Comparison of ENCODE assay signal across 8 mouse cellular contexts in the genomic region with DNA sequence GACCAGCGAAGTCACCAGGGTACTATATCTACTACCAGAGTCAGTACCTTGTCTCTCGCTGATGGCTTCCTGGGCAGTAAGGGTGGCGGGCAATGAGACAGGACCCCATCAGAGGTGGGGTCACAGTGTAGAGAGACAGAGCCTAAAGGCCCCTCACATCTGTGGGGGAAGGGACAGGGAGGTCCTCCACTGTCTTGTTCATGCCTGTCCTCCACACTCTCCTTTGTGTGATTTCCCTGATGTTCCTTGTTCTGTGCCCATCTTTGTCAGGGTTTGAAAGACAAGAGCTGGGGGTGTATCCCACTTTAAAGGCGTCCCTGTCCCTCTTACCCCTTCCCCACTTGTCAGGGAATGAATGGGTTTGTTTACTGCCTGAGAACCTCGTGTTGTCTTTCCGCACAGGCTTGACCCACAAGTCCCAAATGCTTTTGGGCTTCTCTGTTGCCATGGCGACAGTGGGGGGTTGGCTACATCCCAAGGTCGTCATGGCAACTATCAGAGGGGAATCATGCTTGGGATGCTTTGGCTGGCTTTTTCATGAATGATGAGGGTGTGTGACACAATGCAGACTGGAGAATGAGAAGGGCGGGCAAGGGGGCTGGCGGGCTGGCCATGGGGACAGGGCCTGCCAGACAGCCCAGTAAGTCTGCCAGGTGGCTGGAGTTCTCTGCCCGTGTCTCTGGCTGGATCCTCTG. TPM values are rescaled to one million over a fixed set of nuclear protein-coding genes. Genes with fewer than 3 reads are reported as not detected.
DNase-seq lines count a peak whose midpoint lies in the region; ATAC-seq and TF ChIP-seq lines count a peak whose summit lies in the region.

No protein-coding gene starts in this region.

- H3K4me2 ChIP-seq in hindbrain, embryonic 14.5 days (replicated peaks), result peak overlapping the region; percentile 72

- H3K4me1 ChIP-seq in hindbrain, embryonic 14.5 days (replicated peaks; ENCODE audit: control insufficient read depth, insufficient read depth, low read length), result peaks cover 32% of the 10 kb centered on the region

- peak; percentile 85 for DNase-seq in Patski (ENCODE audit: low read depth, low spot score)
- DNase-seq in cerebellum, postnatal 25 days, result peak; percentile 78 to 89
- peak; percentile 74 to 79 for DNase-seq in frontal cortex, postnatal 36 days (ENCODE audit: low spot score in 2 of 2)
- peak; percentile 95 for DNase-seq in hindbrain, embryonic 14.5 days (ENCODE audit: low spot score)
- peak; percentile 79 to 81 for DNase-seq in layer of hippocampus, postnatal 36 days
- DNase-seq in lung, postnatal 14 days, result peak; percentile 91
- DNase-seq in right cerebral cortex, adult 2 months (ENCODE audit: low spot score in 2 of 2), result peak; percentile 82 to 83

- H3K4me3 ChIP-seq in hindbrain, embryonic 14.5 days (replicated peaks; ENCODE audit: low read length), result peak overlapping the region; percentile 30

- POLR2A ChIA-PET in Patski (lab: Charles Lee), result interaction anchor here (0.7 kb wide), 1 partner anchor 752 kb away, joined by 4 read pairs; no protein-coding TSS in a partner anchor

- WGBS in hindbrain, embryonic 14.5 days, result 13% methylated on average over 11 of the region's 11 CpGs

- no peaks in the 10 kb centered on the region for H3K9me3 ChIP-seq in hindbrain, embryonic 14.5 days (ENCODE audit: control insufficient read depth, low read length)

- H3K27ac ChIP-seq in hindbrain, embryonic 14.5 days, result peak overlapping the region; percentile 94

- in situ Hi-C loops in Patski (cut with MboI; ENCODE audit: low pct_unique_long_range_greater_than_20kb), result no loop called here

- no peaks in the 10 kb centered on the region for H3K27me3 ChIP-seq in Patski
- H3K27me3 ChIP-seq in hindbrain, embryonic 14.5 days (ENCODE audit: control insufficient read depth, insufficient read depth, low read length), result no peaks in the 10 kb centered on the region; the same call in 1 of the 2 replicates

- H3K36me3 ChIP-seq in hindbrain, embryonic 14.5 days (replicated peaks; ENCODE audit: control insufficient read depth, insufficient read depth), result peaks cover 30% of the 10 kb centered on the region

- TF ChIP-seq CTCF in Patski (IDR thresholded peaks at IDR 0.05), result no peak

- peak; percentile 6 for ATAC-seq in Patski
- ATAC-seq in hindbrain, embryonic 14.5 days (ENCODE audit: low FRiP score), result peak; percentile 89
- no peak for ATAC-seq in granulocyte monocyte progenitor cell, adult 5-6 weeks (replicated peaks; ENCODE audit: poor library complexity, severe bottlenecking)

- H3K9ac ChIP-seq in hindbrain, embryonic 14.5 days, result peak overlapping the region; percentile 60

- CTCF ChIA-PET in Patski (lab: Charles Lee), result interaction anchor here (1.2 to 1.6 kb wide), 2 partner anchors 8 to 22 kb away, joined by 3 to 4 read pairs; a partner anchor contains a TSS

RNA-seq across cellular contexts. Expression of a gene that starts 6.3 kb away (rescaled TPM):
- 35.4 TPM for polyA plus RNA-seq in Patski (2021)
- 7.1 and 7.8 TPM in 2 replicates for polyA plus RNA-seq in hindbrain, embryonic 14.5 days (2014; fragmentation: Nextera tagmentation; extraction: Ambion mirVana)
- 1 to 10 TPM; 7.3 to 8.2 TPM for total RNA-seq in layer of hippocampus, postnatal 36 days (2021)
- 12.1 and 18.5 TPM in 2 replicates for total RNA-seq in granulocyte monocyte progenitor cell, adult 5-6 weeks (2014; fragmentation: Nextera tagmentation)
- total RNA-seq in granulocyte monocyte progenitor cell, adult 5-6 weeks (2017), result 18.5 and 23.0 TPM in 2 replicates

RNA-seq across cellular contexts. Expression of a gene that starts 22.1 kb away (rescaled TPM):
- not detected for polyA plus RNA-seq in Patski (2021)
- polyA plus RNA-seq in hindbrain, embryonic 14.5 days (2014; fragmentation: Nextera tagmentation; extraction: Ambion mirVana), result 0.08 TPM in 1 of 2 replicates, not detected in the other
- 1 to 10 TPM in 1 of 2 experiments, under 1 TPM in 1; 0.18 to 1.0 TPM for total RNA-seq in layer of hippocampus, postnatal 36 days (2021)
- not detected in 2 replicates for total RNA-seq in granulocyte monocyte progenitor cell, adult 5-6 weeks (2014; fragmentation: Nextera tagmentation)
- total RNA-seq in granulocyte monocyte progenitor cell, adult 5-6 weeks (2017), result 0.04 TPM in 1 of 2 replicates, not detected in the other

RNA-seq across cellular contexts. Expression of a gene that starts 22.1 kb away (rescaled TPM):
- 63.5 TPM for polyA plus RNA-seq in Patski (2021)
- 37.2 and 37.6 TPM in 2 replicates for polyA plus RNA-seq in hindbrain, embryonic 14.5 days (2014; fragmentation: Nextera tagmentation; extraction: Ambion mirVana)
- total RNA-seq in layer of hippocampus, postnatal 36 days (2021), result 10 to 100 TPM; 86.4 to 91.9 TPM
- total RNA-seq in granulocyte monocyte progenitor cell, adult 5-6 weeks (2014; fragmentation: Nextera tagmentation), result 85.9 and 93.1 TPM in 2 replicates
- total RNA-seq in granulocyte monocyte progenitor cell, adult 5-6 weeks (2017), result 46.7 and 53.4 TPM in 2 replicates

RNA-seq across cellular contexts. Expression of a gene that starts 28.6 kb away (rescaled TPM):
- polyA plus RNA-seq in Patski (2021), result not detected
- polyA plus RNA-seq in hindbrain, embryonic 14.5 days (2014; fragmentation: Nextera tagmentation; extraction: Ambion mirVana), result 0.29 and 0.31 TPM in 2 replicates
- not detected for total RNA-seq in layer of hippocampus, postnatal 36 days (2021)
- not detected in 2 replicates for total RNA-seq in granulocyte monocyte progenitor cell, adult 5-6 weeks (2014; fragmentation: Nextera tagmentation)
- not detected in 2 replicates for total RNA-seq in granulocyte monocyte progenitor cell, adult 5-6 weeks (2017)

RNA-seq across cellular contexts. Expression of a gene that starts 29.1 kb away (rescaled TPM):
- 54.7 TPM for polyA plus RNA-seq in Patski (2021)
- 63.6 and 67.5 TPM in 2 replicates for polyA plus RNA-seq in hindbrain, embryonic 14.5 days (2014; fragmentation: Nextera tagmentation; extraction: Ambion mirVana)
- total RNA-seq in layer of hippocampus, postnatal 36 days (2021), result 10 to 100 TPM; 18.4 to 19.9 TPM
- total RNA-seq in granulocyte monocyte progenitor cell, adult 5-6 weeks (2014; fragmentation: Nextera tagmentation), result 79.1 and 83.9 TPM in 2 replicates
- total RNA-seq in granulocyte monocyte progenitor cell, adult 5-6 weeks (2017), result 25.7 and 30.3 TPM in 2 replicates
